Mouse (Mus musculus): ENCODE results near the gene Ly6g6f.

GRCm38 (mm10) chr17:35066084-35066483, 19.3 kb downstream of the Ly6g6f start, which contains the start of gene Mpig6b:
- no peak for TF ChIP-seq CTCF (IDR thresholded peaks at IDR 0.05; ENCODE audit: low read depth)
- TF ChIP-seq EP300 (IDR thresholded peaks at IDR 0.05; ENCODE audit: low read depth): no peak
